Mouse (Mus musculus) liver, embryonic 14.5 days (tissue): ENCODE results near the gene Map2k5.

Source experiments
- CTCF ChIP-seq: IDR thresholded peaks from 2 replicates; pipeline ENCODE4 v1.5.1; 2016; ENCODE audit warnings: antibody characterized with exemption, low read depth, control low read depth
- EP300 ChIP-seq: IDR thresholded peaks from 2 replicates; pipeline ENCODE4 v1.6.1; 2016; ENCODE audit warnings: antibody characterized with exemption, low read depth

DNA sequence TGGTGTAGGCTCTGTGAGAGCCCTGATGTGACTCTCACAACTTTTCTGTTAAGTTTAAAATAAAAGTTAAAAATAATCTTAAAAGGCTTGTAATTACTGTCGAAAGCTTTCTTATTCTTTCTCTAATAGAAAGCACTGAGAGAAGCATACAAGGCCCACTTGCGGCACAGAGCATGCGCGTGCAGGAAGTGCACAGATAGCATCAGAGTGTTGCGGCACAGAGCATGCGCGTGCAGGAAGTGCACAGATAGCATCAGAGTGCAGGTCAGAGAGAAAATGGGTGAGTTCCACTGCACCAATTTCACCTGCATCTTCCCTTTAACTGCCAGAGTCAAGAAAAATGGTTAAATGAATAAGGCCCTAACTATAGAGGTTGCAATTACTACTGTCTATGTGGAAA lies 95.7 kb downstream of the Map2k5 start:
- TF ChIP-seq CTCF (no peak), EP300 (no peak)
